Mouse (Mus musculus): ENCODE data around the gene Jarid2.
A peak's percentile ranks its signal among the peaks of the same experiment; 100 is the strongest.

The Jarid2 gene

GRCm38 (mm10) chr13:44921721-44922120, 192.4 kb downstream of the Jarid2 start:
- DNase-seq = no peak

- DNase-seq = no peak
These were observed 194.8 kb downstream of the Jarid2 start for GRCm38 (mm10) chr13:44924042-44924441.

GRCm38 (mm10) chr13:44925173-44925572, 195.9 kb downstream of the Jarid2 start:
- DNase-seq = no peak

- DNase-seq = no peak
These were observed 197.0 kb downstream of the Jarid2 start for GRCm38 (mm10) chr13:44926311-44926710.

GRCm38 (mm10) chr13:44932307-44933264, 203.3 kb downstream of the Jarid2 start:
- no peak for DNase-seq

- no peak for DNase-seq
These were observed 204.3 kb downstream of the Jarid2 start for GRCm38 (mm10) chr13:44933575-44933974.

GRCm38 (mm10) chr13:44937681-44938080, 208.4 kb downstream of the Jarid2 start:
- no peak for DNase-seq

- DNase-seq = no peak
These were observed 210.2 kb downstream of the Jarid2 start for GRCm38 (mm10) chr13:44939326-44940035.

GRCm38 (mm10) chr13:44943618-44944017, 214.3 kb downstream of the Jarid2 start:
- DNase-seq = no peak

GRCm38 (mm10) chr13:44946880-44947635, 217.8 kb downstream of the Jarid2 start:
- DNase-seq = no peak

- DNase-seq = no peak
These were observed 219.3 kb downstream of the Jarid2 start for GRCm38 (mm10) chr13:44948320-44949250.

GRCm38 (mm10) chr13:44952393-44953086, 223.3 kb downstream of the Jarid2 start:
- DNase-seq = peak; percentile 17

GRCm38 (mm10) chr13:44953546-44954231, 224.4 kb downstream of the Jarid2 start:
- DNase-seq = no peak

GRCm38 (mm10) chr13:44954232-44954568, 224.9 kb downstream of the Jarid2 start:
- no peak for DNase-seq

- DNase-seq = no peak
These were observed 226.5 kb downstream of the Jarid2 start for GRCm38 (mm10) chr13:44955781-44956180.

GRCm38 (mm10) chr13:44957049-44957448, 227.8 kb downstream of the Jarid2 start:
- no peak for DNase-seq

- no peak for DNase-seq
These were observed 231.4 kb downstream of the Jarid2 start for GRCm38 (mm10) chr13:44960542-44961291.

Measured in kidney, postnatal 14 days (tissue).